Mouse (Mus musculus) hindbrain, embryonic 16.5 days (tissue): ENCODE results near the gene Doxl2. TPM values are rescaled to one million over a fixed set of nuclear protein-coding genes. Genes with fewer than 3 reads are reported as not detected.

ENCODE experiments used
- ATAC-seq: fragments of 200-750 bp; cut with Nextera tagmentation; 2 replicates; pipeline ENCODE4 v1.8.0; 2017; ENCODE audit warnings: moderate TSS enrichment, moderate library complexity
- H3K27ac ChIP-seq: fragments of 300-500 bp; sonication (generic); 2 replicates; pipeline ENCODE4 v1.5.1; 2014; ENCODE audit warnings: low read depth, mild to moderate bottlenecking, control low read depth, low read length, moderate library complexity
- H3K27me3 ChIP-seq: fragments of 300-500 bp; sonication (generic); replicated peaks from 2 replicates; pipeline ENCODE4 v1.6.1; 2014; ENCODE audit warnings: low read length; ENCODE audit not compliant: control insufficient read depth, insufficient read depth
- H3K36me3 ChIP-seq: fragments of 300-500 bp; sonication (generic); 2 replicates; pipeline ENCODE4 v1.6.1; 2014; ENCODE audit warnings: mild to moderate bottlenecking, low read length, moderate library complexity, mixed read lengths; ENCODE audit not compliant: control insufficient read depth, insufficient read depth
- H3K4me1 ChIP-seq: fragments of 300-500 bp; sonication (generic); 2 replicates; pipeline ENCODE4 v1.6.1; 2014; ENCODE audit warnings: low read depth, low read length; ENCODE audit not compliant: control insufficient read depth, insufficient read depth
- H3K4me2 ChIP-seq: fragments of 300-500 bp; sonication (generic); 2 replicates; pipeline ENCODE4 v1.6.1; 2014; ENCODE audit warnings: mild to moderate bottlenecking, low read length, control low read depth, moderate library complexity
- H3K4me3 ChIP-seq: fragments of 300-500 bp; sonication (generic); 2 replicates; pipeline ENCODE4 v1.5.1; 2014; ENCODE audit warnings: mild to moderate bottlenecking, low read length, control low read depth, moderate library complexity
- H3K9ac ChIP-seq: fragments of 300-500 bp; sonication (generic); 2 replicates; pipeline ENCODE4 v1.6.1; 2014; ENCODE audit warnings: low read depth, mild to moderate bottlenecking, control low read depth, low read length, moderate library complexity
- H3K9me3 ChIP-seq: fragments of 300-500 bp; sonication (generic); 2 replicates; pipeline ENCODE4 v1.6.1; 2014; ENCODE audit warnings: mild to moderate bottlenecking, low read length, moderate library complexity; ENCODE audit not compliant: control insufficient read depth
- WGBS: fragments of 180-500 bp; shearing (Covaris S2); extraction: QIAGEN DNeasy Blood & Tissue Kit; methylation state at CpG from one replicate; pipeline ENCODE4 v1.1.7; 2014; 5-methylcytosine and 5-hydroxymethylcytosine counted together
- polyA plus RNA-seq: library from polyadenylated mRNA; unstranded; fragments of >200 nt; fragmentation: Nextera tagmentation; extraction: Ambion mirVana; gene quantifications from 2 replicates; pipeline ENCODE4 v1.2.1, GENCODE M21; 2015

Doxl2 gene
- polyA plus RNA-seq, 1 experiment from 2014 or later, result not detected

GRCm38 (mm10) chr6:49003381-49003780 lies 28.6 kb downstream of the Doxl2 start:
- 46% methylated on average over 4 of the region's 4 CpGs for WGBS
- Histone ChIP-seq H3K4me2 (no peak overlapping the region), H3K9ac (no peak overlapping the region), H3K9me3 (no peaks in the 10 kb centered on the region), H3K4me3 (no peak overlapping the region), H3K4me1 (peaks cover 3% of the 10 kb centered on the region), H3K27me3 (no peaks in the 10 kb centered on the region), H3K36me3 (no peaks in the 10 kb centered on the region), H3K27ac (no peak overlapping the region)
- no peak for ATAC-seq

DNA sequence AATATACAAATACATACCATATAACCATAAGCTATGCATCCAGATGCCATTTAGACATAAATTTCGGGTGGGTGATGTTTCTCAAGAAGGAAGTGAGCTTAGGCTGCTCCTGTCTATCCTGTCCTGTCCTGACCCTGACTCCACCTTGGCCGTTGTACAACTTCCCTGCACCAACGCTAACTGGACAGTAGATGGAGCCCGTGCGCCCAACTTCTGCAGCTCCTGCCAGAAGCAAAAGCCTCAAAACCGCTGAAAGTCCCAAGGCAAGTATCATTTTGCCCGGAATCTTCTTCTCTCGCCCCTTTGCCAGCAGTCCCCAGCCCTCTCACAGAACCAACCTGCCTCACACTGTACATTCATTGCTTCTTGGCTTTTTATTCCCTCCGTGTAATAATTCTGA lies 33.2 kb downstream of the Doxl2 start:
- peak overlapping the region; percentile 41 for H3K9ac ChIP-seq

GRCm38 (mm10) chr6:49008420-49009160 lies 33.8 kb downstream of the Doxl2 start:
- Histone ChIP-seq H3K4me2 (peak overlapping the region; percentile 61), H3K9me3 (peaks cover 2% of the 10 kb centered on the region; the same call in 1 of the 2 replicates), H3K4me1 (peaks cover 9% of the 10 kb centered on the region), H3K36me3 (no peaks in the 10 kb centered on the region), H3K9ac (peak overlapping the region; percentile 41), H3K27me3 (no peaks in the 10 kb centered on the region), H3K4me3 (peak overlapping the region; percentile 34), H3K27ac (no peak overlapping the region)
- 0 out of 2 replicates have a peak, but pooled peaks have one; percentile 30 for ATAC-seq
- WGBS, result 33% methylated on average over 13 of the region's 13 CpGs

More for the DNA sequence above, 33.2 kb downstream of the Doxl2 start:
- H3K27me3 ChIP-seq, result no peaks in the 10 kb centered on the region
- H3K27ac ChIP-seq, result no peak overlapping the region
- under 1% methylated on average over 9 of the region's 9 CpGs for WGBS
- peak; percentile 37; the same call in 1 of the 2 replicates for ATAC-seq
- H3K36me3 ChIP-seq, result no peaks in the 10 kb centered on the region
- H3K9me3 ChIP-seq, result peaks cover 2% of the 10 kb centered on the region; the same call in 1 of the 2 replicates
- peaks cover 9% of the 10 kb centered on the region for H3K4me1 ChIP-seq
- H3K4me3 ChIP-seq, result peak overlapping the region; percentile 34
- peak overlapping the region; percentile 61 for H3K4me2 ChIP-seq

- ATAC-seq, result peak; percentile 42; the same call in 1 of the 2 replicates
- Histone ChIP-seq H3K4me1 (peaks cover 9% of the 10 kb centered on the region), H3K27me3 (no peaks in the 10 kb centered on the region), H3K4me2 (peak overlapping the region; percentile 61), H3K27ac (no peak overlapping the region), H3K9me3 (peaks cover 2% of the 10 kb centered on the region; the same call in 1 of the 2 replicates), H3K36me3 (no peaks in the 10 kb centered on the region), H3K4me3 (no peak overlapping the region), H3K9ac (no peak overlapping the region)
- 42% methylated on average over 7 of the region's 7 CpGs for whole genome bisulfite sequencing
Observed at GRCm38 (mm10) chr6:49009161-49009555, 34.4 kb downstream of the Doxl2 start.

DNA sequence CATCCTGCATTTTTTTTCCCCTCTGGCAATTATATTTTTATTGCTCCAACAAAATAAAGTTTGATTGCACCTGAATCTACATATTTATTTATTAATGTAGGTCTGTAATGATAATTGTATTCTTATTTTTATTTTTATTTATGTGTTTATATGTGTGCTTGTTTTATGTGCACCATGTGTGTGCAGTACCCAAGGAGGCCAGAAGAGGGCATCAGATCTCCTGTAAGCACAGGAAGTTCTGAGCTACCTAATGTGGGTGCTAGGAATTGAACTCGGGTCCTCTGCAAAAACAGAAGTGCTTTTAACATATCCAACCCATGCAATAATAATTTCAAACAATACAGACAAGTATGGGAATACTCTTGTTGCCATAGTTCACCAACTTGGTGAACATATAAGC lies 34.9 kb downstream of the Doxl2 start:
- peaks cover 2% of the 10 kb centered on the region; the same call in 1 of the 2 replicates for H3K9me3 ChIP-seq
- H3K9ac ChIP-seq, result no peak overlapping the region
- no peak overlapping the region for H3K4me3 ChIP-seq
- no peak for ATAC-seq
- WGBS, result 93% methylated on average over 1 of the region's 1 CpGs
- H3K36me3 ChIP-seq, result no peaks in the 10 kb centered on the region
- no peaks in the 10 kb centered on the region for H3K27me3 ChIP-seq
- no peak overlapping the region for H3K4me2 ChIP-seq
- no peak overlapping the region for H3K27ac ChIP-seq
- peaks cover 9% of the 10 kb centered on the region for H3K4me1 ChIP-seq

- Histone ChIP-seq H3K4me1 (peaks cover 9% of the 10 kb centered on the region), H3K36me3 (no peaks in the 10 kb centered on the region), H3K9ac (no peak overlapping the region), H3K4me2 (no peak overlapping the region), H3K9me3 (peaks cover 2% of the 10 kb centered on the region; the same call in 1 of the 2 replicates), H3K4me3 (no peak overlapping the region), H3K27me3 (no peaks in the 10 kb centered on the region), H3K27ac (no peak overlapping the region)
- 90% methylated on average over 5 of the region's 5 CpGs for WGBS
- no peak for ATAC-seq
Observed at GRCm38 (mm10) chr6:49011191-49011590, 36.4 kb downstream of the Doxl2 start.

- no peak overlapping the region for H3K27ac ChIP-seq
- H3K27me3 ChIP-seq, result no peaks in the 10 kb centered on the region
- H3K9me3 ChIP-seq, result peaks cover 2% of the 10 kb centered on the region; the same call in 1 of the 2 replicates
- ATAC-seq, result no peak
- no peak overlapping the region for H3K4me3 ChIP-seq
- no peak overlapping the region for H3K9ac ChIP-seq
- no peak overlapping the region for H3K4me2 ChIP-seq
- peaks cover 9% of the 10 kb centered on the region for H3K4me1 ChIP-seq
- 86% methylated on average over 4 of the region's 4 CpGs for WGBS
- no peaks in the 10 kb centered on the region for H3K36me3 ChIP-seq
Observed at GRCm38 (mm10) chr6:49013023-49013422, 38.3 kb downstream of the Doxl2 start.

DNA sequence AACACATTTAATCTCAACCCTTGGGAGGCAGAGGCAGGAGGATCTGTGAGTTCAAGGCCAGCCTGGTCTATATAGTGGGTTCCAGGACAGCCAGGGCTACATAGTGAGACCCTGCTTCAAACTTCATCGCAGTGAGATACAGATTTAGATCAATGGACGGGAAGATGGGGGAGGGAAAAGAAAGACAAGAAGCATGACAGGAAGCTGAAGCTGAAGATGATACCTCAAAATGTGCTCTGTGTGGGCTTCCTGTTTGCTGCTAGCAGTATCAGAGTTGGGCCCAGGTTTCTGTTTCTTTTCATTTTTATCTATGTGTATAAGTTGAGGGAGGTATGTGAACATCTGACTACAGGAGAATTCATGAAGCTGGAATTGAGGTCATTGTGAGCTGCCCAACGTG lies 38.7 kb downstream of the Doxl2 start:
- Histone ChIP-seq H3K9me3 (peaks cover 2% of the 10 kb centered on the region; the same call in 1 of the 2 replicates), H3K27ac (no peak overlapping the region), H3K4me3 (no peak overlapping the region), H3K4me1 (peaks cover 5% of the 10 kb centered on the region), H3K36me3 (no peaks in the 10 kb centered on the region), H3K4me2 (no peak overlapping the region), H3K9ac (no peak overlapping the region), H3K27me3 (no peaks in the 10 kb centered on the region)
- ATAC-seq, result no peak
- WGBS, result 88% methylated on average over 3 of the region's 3 CpGs

DNA sequence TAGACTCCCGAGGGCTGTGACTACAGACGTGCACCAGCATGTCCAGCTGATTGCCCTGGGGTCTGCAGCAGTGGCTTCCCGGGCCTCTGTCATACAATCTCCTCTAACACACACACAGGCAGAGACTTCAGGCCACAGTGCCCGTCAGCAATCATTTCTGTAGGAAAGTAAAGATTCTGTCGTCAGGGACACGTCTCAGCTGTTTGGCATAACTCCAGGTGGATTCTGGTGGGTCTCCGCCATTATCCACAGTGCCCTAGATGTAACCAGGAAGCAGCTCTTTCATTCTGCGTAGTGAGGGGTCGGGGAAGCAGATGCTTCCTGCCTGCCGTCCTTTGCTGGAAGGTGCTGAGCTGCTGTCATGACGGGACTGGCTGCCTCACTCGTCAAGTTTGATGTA lies 42.4 kb downstream of the Doxl2 start:
- Histone ChIP-seq H3K9me3 (no peaks in the 10 kb centered on the region), H3K27ac (no peak overlapping the region), H3K4me2 (no peak overlapping the region), H3K4me3 (no peak overlapping the region), H3K9ac (no peak overlapping the region), H3K36me3 (no peaks in the 10 kb centered on the region), H3K27me3 (no peaks in the 10 kb centered on the region), H3K4me1 (no peaks in the 10 kb centered on the region)
- WGBS, result 51% methylated on average over 12 of the region's 12 CpGs
- no peak for ATAC-seq
